Mouse (Mus musculus): ENCODE data around the gene Gtf3a.

DNA sequence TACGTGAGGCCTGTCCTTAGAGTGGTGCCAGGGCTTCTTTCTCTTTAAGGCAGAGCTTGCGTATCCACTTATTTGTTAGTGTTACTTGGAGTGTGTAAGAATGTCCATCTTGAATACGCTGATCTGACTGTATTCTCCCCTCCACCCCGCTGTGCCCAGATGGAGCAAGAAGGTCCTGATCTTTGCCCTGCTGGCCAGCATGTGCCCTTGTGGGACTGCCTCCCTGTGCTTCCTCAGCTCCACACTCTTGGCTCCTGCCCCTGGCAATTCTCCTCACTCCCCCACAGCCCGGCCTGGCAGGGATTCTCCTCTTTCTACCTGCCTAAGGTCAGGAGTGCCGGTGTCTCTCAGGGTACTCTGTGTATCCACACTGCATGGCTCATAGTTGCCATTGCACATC, 32.9 kb downstream of the Gtf3a start:
- TF ChIP-seq GATA1 (IDR thresholded peaks at IDR 0.05; ENCODE audit: borderline replicate concordance, low read length) = no peak
- TF ChIP-seq FLI1 (IDR thresholded peaks at IDR 0.05; ENCODE audit: low read length) = no peak

All from megakaryocyte, embryonic 14.5 days (primary cell).